Mouse (Mus musculus): ENCODE measurements around the gene Gm28539. TPM values are rescaled to one million over a fixed set of nuclear protein-coding genes. Genes with fewer than 3 reads are reported as not detected.
"Not testable (repeated sequence)": the region's sequence is repeated elsewhere in the genome, so short reads cannot be mapped to it uniquely, and the experiment has no call there.

The Gm28539 gene
- total and polyA plus RNA-seq, 3 experiments = not detected

DNA sequence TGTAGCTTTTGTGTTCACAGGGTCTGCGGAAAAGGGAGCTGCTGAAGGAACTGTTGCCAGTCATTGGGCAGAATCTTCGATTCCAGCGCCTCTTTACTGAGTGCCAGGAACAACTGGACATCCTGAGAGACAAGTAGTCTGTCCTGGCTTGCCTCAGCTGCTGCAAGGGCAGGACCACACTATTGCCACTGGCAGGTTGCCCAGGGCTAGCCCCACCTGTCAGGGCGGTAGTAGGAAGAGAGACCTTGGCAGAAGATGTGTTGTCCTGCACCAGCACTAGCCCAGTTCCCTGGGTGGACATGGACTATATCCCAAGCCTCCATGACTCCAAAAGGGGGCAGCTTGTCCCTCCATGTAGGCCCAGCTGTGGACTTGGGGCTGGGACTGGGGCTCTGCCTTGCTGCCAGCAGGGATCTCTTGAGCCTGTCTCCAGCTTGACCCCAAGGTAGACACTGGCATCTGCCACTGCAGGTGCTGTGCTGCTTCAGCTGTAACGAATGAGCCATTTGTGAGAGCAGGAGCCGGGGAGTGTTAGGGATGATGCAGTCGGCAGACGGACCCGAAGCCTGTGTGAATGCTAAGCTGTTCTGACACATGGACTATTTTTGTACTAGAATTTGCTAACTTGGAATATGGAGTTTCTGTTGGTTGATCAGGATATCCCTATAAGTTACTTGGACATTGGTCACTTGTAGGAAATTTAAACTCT lies 133.2 kb downstream of the Gm28539 start:
- peaks cover 69% of the 10 kb centered on the region for H3K36me3 ChIP-seq (replicated peaks)
- DNase-seq (ENCODE audit: low spot score) = no peak
- peaks cover 12% of the 10 kb centered on the region for H3K4me1 ChIP-seq (ENCODE audit: insufficient read depth, low read depth, low read length)

DNA sequence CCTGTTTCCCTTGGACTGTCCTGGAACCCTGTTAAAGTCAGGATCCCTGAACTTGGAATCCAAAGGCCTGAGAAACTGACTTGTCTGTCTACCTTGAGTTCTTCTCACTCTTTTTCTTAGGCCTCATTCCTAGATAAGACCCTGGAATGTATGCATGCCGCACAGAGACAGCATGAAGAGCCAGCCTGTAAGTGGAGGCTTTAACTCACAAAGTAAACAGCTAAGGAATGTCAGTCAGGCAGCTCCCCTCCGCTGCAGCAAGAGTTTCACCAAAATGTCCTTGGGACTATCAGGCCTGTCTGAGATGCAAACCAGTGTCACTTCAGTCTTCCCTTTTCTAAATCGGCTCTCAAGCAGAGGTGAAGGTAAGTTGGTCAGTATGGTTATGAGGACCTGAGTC lies 134.5 kb downstream of the Gm28539 start:
- H3K36me3 ChIP-seq (replicated peaks) = peaks cover 59% of the 10 kb centered on the region

More for the DNA sequence above, 133.2 kb downstream of the Gm28539 start:
- peaks cover 4% of the 10 kb centered on the region; the same call in 1 of the 2 replicates for H3K9me3 ChIP-seq (replicated peaks)
- ATAC-seq (ENCODE audit: extremely low read depth, insufficient number of reproducible peaks, low FRiP score, poor library complexity, severe bottlenecking) = no peak
- TF ChIP-seq GATA2 (IDR thresholded peaks at IDR 0.05; ENCODE audit: borderline replicate concordance, low read depth, low read length) (no peak), TAL1 (conservative IDR thresholded peaks at IDR 0.05; ENCODE audit: low read depth, low read length) (no peak), POLR2AphosphoS5 (IDR thresholded peaks at IDR 0.05; ENCODE audit: insufficient replicate concordance, low read depth, low read length) (no peak), CTCF (IDR thresholded peaks at IDR 0.05; ENCODE audit: low read depth, low read length) (no peak), GATA1 (IDR thresholded peaks at IDR 0.05; ENCODE audit: borderline replicate concordance, low read length) (no peak)
- no peaks in the 10 kb centered on the region for H3K27me3 ChIP-seq (ENCODE audit: insufficient read depth, low read length)
- H3K4me3 ChIP-seq (ENCODE audit: low read depth, low read length) = no peak overlapping the region

DNA sequence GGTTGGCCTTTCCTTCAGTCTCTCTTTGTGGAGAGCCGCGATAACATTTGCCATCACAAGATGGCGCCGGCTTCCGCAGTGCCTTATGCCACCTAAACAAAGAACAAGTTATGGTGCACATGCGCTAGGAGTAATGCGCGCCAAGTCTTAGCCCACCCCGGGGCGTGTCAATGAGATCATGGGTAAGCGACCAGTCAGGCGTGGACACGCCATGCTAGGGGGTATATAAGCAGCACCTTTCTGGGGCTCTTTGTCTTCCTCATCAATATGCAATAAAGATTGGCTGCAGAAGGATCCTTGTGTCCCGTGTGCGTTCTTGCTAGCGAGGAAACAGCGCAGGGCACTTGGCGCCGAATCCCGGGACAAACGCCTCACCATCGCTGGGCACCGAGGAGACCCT lies 139.3 kb downstream of the Gm28539 start:
- DNase-seq (ENCODE audit: low spot score); H3K27me3 ChIP-seq (ENCODE audit: insufficient read depth, low read length); ATAC-seq (ENCODE audit: extremely low read depth, insufficient number of reproducible peaks, low FRiP score, poor library complexity, severe bottlenecking); H3K4me3 ChIP-seq (ENCODE audit: low read depth, low read length); H3K9me3 ChIP-seq (replicated peaks); H3K4me1 ChIP-seq (ENCODE audit: insufficient read depth, low read depth, low read length): not testable (repeated sequence)
- H3K36me3 ChIP-seq (replicated peaks) = peaks cover 24% of the 10 kb centered on the region

More for the DNA sequence above, 134.5 kb downstream of the Gm28539 start:
- H3K4me1 ChIP-seq (ENCODE audit: insufficient read depth, low read depth, low read length) = peaks cover 8% of the 10 kb centered on the region
- no peak overlapping the region for H3K4me3 ChIP-seq (ENCODE audit: low read depth, low read length)
- H3K27me3 ChIP-seq (ENCODE audit: insufficient read depth, low read length) = no peaks in the 10 kb centered on the region
- ATAC-seq (ENCODE audit: extremely low read depth, insufficient number of reproducible peaks, low FRiP score, poor library complexity, severe bottlenecking) = no peak
- DNase-seq (ENCODE audit: low spot score) = no peak
- H3K9me3 ChIP-seq (replicated peaks) = peaks cover 3% of the 10 kb centered on the region
- TF ChIP-seq CTCF (IDR thresholded peaks at IDR 0.05; ENCODE audit: low read depth, low read length) = no peak
- no peak for TF ChIP-seq TAL1 (conservative IDR thresholded peaks at IDR 0.05; ENCODE audit: low read depth, low read length)

DNA sequence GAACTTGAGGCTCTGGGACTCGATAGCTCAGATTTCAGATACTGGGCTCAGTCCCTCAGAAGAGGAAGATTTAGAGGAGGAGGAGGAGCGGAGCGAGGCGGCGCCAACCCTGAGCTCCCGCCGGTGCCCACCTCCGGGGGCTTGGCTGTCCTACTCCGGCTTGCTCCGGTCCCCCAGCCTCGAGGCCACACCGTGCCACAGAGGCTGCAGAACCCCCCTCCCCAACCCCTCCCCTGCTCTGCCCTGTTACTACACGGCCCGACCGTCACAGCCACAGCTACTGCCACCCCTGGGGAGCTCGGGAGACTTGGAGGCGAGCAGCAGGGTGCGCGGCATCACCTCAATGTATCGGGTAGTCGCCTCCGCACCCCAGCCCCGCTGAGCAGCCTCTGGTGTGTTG lies 139.9 kb downstream of the Gm28539 start:
- Histone ChIP-seq H3K9me3 (replicated peaks) (peaks cover 7% of the 10 kb centered on the region), H3K4me1 (ENCODE audit: insufficient read depth, low read depth, low read length) (no peaks in the 10 kb centered on the region)
- TF ChIP-seq POLR2AphosphoS5 (IDR thresholded peaks at IDR 0.05; ENCODE audit: insufficient replicate concordance, low read depth, low read length) (no peak), GATA1 (IDR thresholded peaks at IDR 0.05; ENCODE audit: borderline replicate concordance, low read length) (no peak), CTCF (IDR thresholded peaks at IDR 0.05; ENCODE audit: low read depth, low read length) (no peak), GATA2 (IDR thresholded peaks at IDR 0.05; ENCODE audit: borderline replicate concordance, low read depth, low read length) (no peak), TAL1 (conservative IDR thresholded peaks at IDR 0.05; ENCODE audit: low read depth, low read length) (no peak)

DNA sequence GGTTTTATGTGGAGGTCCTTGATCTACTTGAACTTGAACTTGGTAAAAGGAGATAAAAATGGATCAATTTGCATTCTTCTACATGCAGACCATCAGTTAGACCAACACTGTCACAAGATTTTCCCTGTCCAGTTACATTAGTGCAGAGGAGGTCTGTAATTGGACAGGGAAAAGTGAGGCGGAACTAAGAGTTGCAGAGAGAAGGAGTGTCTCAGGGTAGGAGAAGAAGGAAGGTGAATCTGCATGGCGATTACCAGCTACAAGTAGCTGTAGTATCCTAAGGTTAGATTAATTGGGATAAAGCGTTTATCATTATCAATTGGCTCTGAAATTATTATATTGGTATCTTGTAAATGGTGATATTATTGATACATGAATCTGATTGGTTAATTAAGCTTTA lies 150.0 kb downstream of the Gm28539 start:
- H3K4me3 ChIP-seq (ENCODE audit: low read depth, low read length) = no peak overlapping the region
- H3K27me3 ChIP-seq (ENCODE audit: insufficient read depth, low read length) = no peaks in the 10 kb centered on the region
- DNase-seq (ENCODE audit: low spot score) (no peak), ATAC-seq (ENCODE audit: extremely low read depth, insufficient number of reproducible peaks, low FRiP score, poor library complexity, severe bottlenecking) (no peak)
- TF ChIP-seq TAL1 (conservative IDR thresholded peaks at IDR 0.05; ENCODE audit: low read depth, low read length) = no peak
- TF ChIP-seq CTCF (IDR thresholded peaks at IDR 0.05; ENCODE audit: low read depth, low read length) = no peak
- no peak for TF ChIP-seq GATA1 (IDR thresholded peaks at IDR 0.05; ENCODE audit: borderline replicate concordance, low read length)
- no peak for TF ChIP-seq POLR2AphosphoS5 (IDR thresholded peaks at IDR 0.05; ENCODE audit: insufficient replicate concordance, low read depth, low read length)
- TF ChIP-seq GATA2 (IDR thresholded peaks at IDR 0.05; ENCODE audit: borderline replicate concordance, low read depth, low read length) = no peak
- no peaks in the 10 kb centered on the region for H3K36me3 ChIP-seq (replicated peaks)
- no peaks in the 10 kb centered on the region for H3K9me3 ChIP-seq (replicated peaks)
- H3K4me1 ChIP-seq (ENCODE audit: insufficient read depth, low read depth, low read length) = no peaks in the 10 kb centered on the region

More for the DNA sequence above, 139.9 kb downstream of the Gm28539 start:
- no peak overlapping the region for H3K4me3 ChIP-seq (ENCODE audit: low read depth, low read length)
- peaks cover 18% of the 10 kb centered on the region for H3K36me3 ChIP-seq (replicated peaks)
- no peaks in the 10 kb centered on the region for H3K27me3 ChIP-seq (ENCODE audit: insufficient read depth, low read length)
- ATAC-seq (ENCODE audit: extremely low read depth, insufficient number of reproducible peaks, low FRiP score, poor library complexity, severe bottlenecking) (no peak), DNase-seq (ENCODE audit: low spot score) (no peak)

DNA sequence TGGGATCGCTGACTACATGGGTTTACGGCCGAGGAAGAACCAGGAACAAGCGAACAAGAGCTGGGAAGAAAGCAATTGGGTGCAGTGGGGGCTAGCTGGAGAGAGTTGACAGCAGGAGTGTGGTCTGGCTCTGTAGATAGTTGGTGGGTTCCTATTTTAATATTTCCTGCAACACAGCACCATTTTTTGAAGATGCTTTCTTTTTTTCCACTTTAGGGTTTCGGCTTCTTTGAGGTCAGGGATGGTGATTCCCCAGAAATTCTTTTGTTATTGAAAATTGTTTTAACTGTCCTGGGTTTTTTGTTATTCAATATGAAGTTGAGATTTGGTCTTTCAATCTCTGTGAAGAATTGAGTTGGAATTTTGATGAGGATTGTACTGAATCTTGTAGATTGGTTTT lies 150.5 kb downstream of the Gm28539 start:
- DNase-seq (ENCODE audit: low spot score) (no peak), ATAC-seq (ENCODE audit: extremely low read depth, insufficient number of reproducible peaks, low FRiP score, poor library complexity, severe bottlenecking) (no peak)
- TF ChIP-seq GATA1 (IDR thresholded peaks at IDR 0.05; ENCODE audit: borderline replicate concordance, low read length) (no peak), TAL1 (conservative IDR thresholded peaks at IDR 0.05; ENCODE audit: low read depth, low read length) (no peak), CTCF (IDR thresholded peaks at IDR 0.05; ENCODE audit: low read depth, low read length) (no peak), POLR2AphosphoS5 (IDR thresholded peaks at IDR 0.05; ENCODE audit: insufficient replicate concordance, low read depth, low read length) (no peak), GATA2 (IDR thresholded peaks at IDR 0.05; ENCODE audit: borderline replicate concordance, low read depth, low read length) (no peak)
- H3K27me3 ChIP-seq (ENCODE audit: insufficient read depth, low read length) = no peaks in the 10 kb centered on the region
- no peaks in the 10 kb centered on the region for H3K9me3 ChIP-seq (replicated peaks)
- no peaks in the 10 kb centered on the region for H3K36me3 ChIP-seq (replicated peaks)
- H3K4me3 ChIP-seq (ENCODE audit: low read depth, low read length) = no peak overlapping the region
- H3K4me1 ChIP-seq (ENCODE audit: insufficient read depth, low read depth, low read length) = no peaks in the 10 kb centered on the region

All from G1E (cell line).